Mouse (Mus musculus): Measurements from ENCODE around the gene Celsr3. TPM values are rescaled to one million over a fixed set of nuclear protein-coding genes. Genes with fewer than 3 reads are reported as not detected.
A peak's percentile ranks its signal among the peaks of the same experiment; 100 is the strongest.

Celsr3 gene
- polyA plus RNA-seq, 1 experiment from 2014 or later, result 0.08 TPM

DNA sequence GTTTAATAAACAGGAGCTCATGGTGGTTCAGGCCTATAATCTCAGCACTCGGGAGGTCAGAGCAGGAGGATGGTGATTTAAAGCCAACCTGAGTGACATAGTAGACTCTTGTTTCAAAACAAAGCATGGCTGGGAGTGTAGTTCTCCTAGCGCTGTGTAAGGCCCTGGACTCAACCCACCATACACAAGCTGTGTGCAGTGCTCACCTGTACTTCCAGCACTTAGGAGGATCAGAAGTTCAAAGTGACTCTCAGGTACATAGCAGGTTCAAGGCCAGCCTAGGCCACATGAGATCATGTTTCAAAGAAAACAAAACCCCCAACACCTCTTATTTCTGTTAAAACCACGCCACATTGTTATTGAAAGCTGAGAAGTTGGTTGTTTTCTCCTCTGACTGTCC is 37.4 kb upstream of the Celsr3 start:
- Histone ChIP-seq H3K9ac (no peak overlapping the region), H3K4me1 (replicated peaks) (peaks cover 67% of the 10 kb centered on the region), H3K4me3 (no peak overlapping the region), H3K4me2 (no peak overlapping the region), H3K27me3 (replicated peaks) (no peaks in the 10 kb centered on the region), H3K27ac (ENCODE audit: poor library complexity, severe bottlenecking) (no peak overlapping the region), H3K9me3 (replicated peaks) (no peaks in the 10 kb centered on the region), H3K36me3 (peaks cover 5% of the 10 kb centered on the region; the same call in 1 of the 2 replicates)
- 78% methylated on average over 3 of the region's 3 CpGs for WGBS
- ATAC-seq (ENCODE audit: insufficient number of reproducible peaks, low FRiP score), result no peak

- H3K36me3 ChIP-seq, result peaks cover 17% of the 10 kb centered on the region
- no peak for ATAC-seq (ENCODE audit: insufficient number of reproducible peaks, low FRiP score)
- no peaks in the 10 kb centered on the region for H3K27me3 ChIP-seq (replicated peaks)
- no peaks in the 10 kb centered on the region for H3K9me3 ChIP-seq (replicated peaks)
- H3K9ac ChIP-seq, result no peak overlapping the region
- H3K4me3 ChIP-seq, result no peak overlapping the region
- H3K27ac ChIP-seq (ENCODE audit: poor library complexity, severe bottlenecking), result no peak overlapping the region
- WGBS, result 51% methylated on average over 1 of the region's 1 CpGs
- peaks cover 85% of the 10 kb centered on the region for H3K4me1 ChIP-seq (replicated peaks)
- no peak overlapping the region for H3K4me2 ChIP-seq
These were observed 33.8 kb upstream of the Celsr3 start for GRCm38 (mm10) chr9:108792307-108792706.

GRCm38 (mm10) chr9:108792730-108793129 is 33.4 kb upstream of the Celsr3 start:
- Histone ChIP-seq H3K9ac (no peak overlapping the region), H3K4me1 (replicated peaks) (peaks cover 89% of the 10 kb centered on the region), H3K27me3 (replicated peaks) (no peaks in the 10 kb centered on the region), H3K4me2 (no peak overlapping the region), H3K36me3 (peaks cover 22% of the 10 kb centered on the region), H3K4me3 (no peak overlapping the region), H3K9me3 (replicated peaks) (no peaks in the 10 kb centered on the region), H3K27ac (ENCODE audit: poor library complexity, severe bottlenecking) (no peak overlapping the region)
- WGBS, result 57% methylated on average over 3 of the region's 3 CpGs
- ATAC-seq (ENCODE audit: insufficient number of reproducible peaks, low FRiP score), result no peak

DNA sequence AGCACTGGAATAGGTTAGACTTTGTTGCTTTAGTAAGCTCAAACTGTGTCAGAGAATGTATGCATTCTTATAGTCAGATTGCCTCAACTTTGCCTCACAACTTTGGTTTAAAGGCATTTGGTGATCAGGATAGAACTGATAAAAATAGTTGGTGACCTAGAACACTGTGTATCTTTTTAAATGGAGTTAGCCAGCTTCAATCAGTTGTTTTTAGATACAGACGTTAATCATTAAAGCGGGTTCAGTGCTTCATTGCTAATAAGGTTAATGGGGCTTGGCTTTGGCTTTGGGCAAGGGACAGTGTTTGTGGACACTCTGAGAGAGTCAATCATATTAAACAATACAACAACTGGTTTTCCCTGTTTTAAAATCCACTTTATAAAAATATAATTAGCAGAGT is 30.8 kb upstream of the Celsr3 start:
- no peak overlapping the region for H3K4me2 ChIP-seq
- no peaks in the 10 kb centered on the region for H3K9me3 ChIP-seq (replicated peaks)
- H3K27ac ChIP-seq (ENCODE audit: poor library complexity, severe bottlenecking), result no peak overlapping the region
- 74% methylated on average over 2 of the region's 2 CpGs for WGBS
- no peak for ATAC-seq (ENCODE audit: insufficient number of reproducible peaks, low FRiP score)
- H3K9ac ChIP-seq, result no peak overlapping the region
- H3K36me3 ChIP-seq, result peaks cover 42% of the 10 kb centered on the region
- H3K27me3 ChIP-seq (replicated peaks), result no peaks in the 10 kb centered on the region
- peaks cover 66% of the 10 kb centered on the region for H3K4me1 ChIP-seq (replicated peaks)
- H3K4me3 ChIP-seq, result no peak overlapping the region

DNA sequence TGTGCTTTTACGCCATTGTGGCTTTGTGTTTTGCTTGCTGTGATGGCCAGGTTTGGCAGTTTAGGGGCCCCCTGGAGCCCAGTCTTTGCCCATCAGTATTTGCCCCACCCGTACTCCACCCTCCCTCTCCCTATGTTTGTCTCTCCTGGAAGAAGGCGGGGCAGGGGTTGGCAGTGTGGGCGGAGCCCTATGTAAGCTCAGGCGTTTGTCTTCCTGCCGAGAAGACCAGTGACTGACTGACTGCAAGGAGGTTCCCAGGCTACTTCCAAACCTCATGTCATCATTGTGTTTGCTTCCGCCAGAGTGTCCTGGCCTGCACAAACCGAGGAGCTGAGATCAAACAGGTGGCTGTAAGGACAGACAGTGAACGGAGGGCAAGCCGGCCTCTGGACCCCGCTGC is 30.4 kb upstream of the Celsr3 start:
- ATAC-seq (ENCODE audit: insufficient number of reproducible peaks, low FRiP score), result peak; percentile 89
- H3K9me3 ChIP-seq (replicated peaks), result no peaks in the 10 kb centered on the region
- peak overlapping the region; percentile 63 for H3K27ac ChIP-seq (ENCODE audit: poor library complexity, severe bottlenecking)
- peak overlapping the region; percentile 35 for H3K4me2 ChIP-seq
- peaks cover 63% of the 10 kb centered on the region for H3K4me1 ChIP-seq (replicated peaks)
- H3K27me3 ChIP-seq (replicated peaks), result no peaks in the 10 kb centered on the region
- H3K36me3 ChIP-seq, result peaks cover 44% of the 10 kb centered on the region
- WGBS, result 40% methylated on average over 11 of the region's 11 CpGs
- peak overlapping the region; percentile 54 for H3K9ac ChIP-seq
- no peak overlapping the region for H3K4me3 ChIP-seq

- H3K36me3 ChIP-seq, result peaks cover 49% of the 10 kb centered on the region
- H3K4me3 ChIP-seq, result no peak overlapping the region
- no peak for ATAC-seq (ENCODE audit: insufficient number of reproducible peaks, low FRiP score)
- 67% methylated on average over 4 of the region's 4 CpGs for WGBS
- peaks cover 56% of the 10 kb centered on the region for H3K4me1 ChIP-seq (replicated peaks)
- no peaks in the 10 kb centered on the region for H3K27me3 ChIP-seq (replicated peaks)
- H3K4me2 ChIP-seq, result peak overlapping the region; percentile 35
- H3K9ac ChIP-seq, result peak overlapping the region; percentile 54
- no peaks in the 10 kb centered on the region for H3K9me3 ChIP-seq (replicated peaks)
- H3K27ac ChIP-seq (ENCODE audit: poor library complexity, severe bottlenecking), result peak overlapping the region; percentile 63
These were observed 29.7 kb upstream of the Celsr3 start for GRCm38 (mm10) chr9:108796351-108796981.

DNA sequence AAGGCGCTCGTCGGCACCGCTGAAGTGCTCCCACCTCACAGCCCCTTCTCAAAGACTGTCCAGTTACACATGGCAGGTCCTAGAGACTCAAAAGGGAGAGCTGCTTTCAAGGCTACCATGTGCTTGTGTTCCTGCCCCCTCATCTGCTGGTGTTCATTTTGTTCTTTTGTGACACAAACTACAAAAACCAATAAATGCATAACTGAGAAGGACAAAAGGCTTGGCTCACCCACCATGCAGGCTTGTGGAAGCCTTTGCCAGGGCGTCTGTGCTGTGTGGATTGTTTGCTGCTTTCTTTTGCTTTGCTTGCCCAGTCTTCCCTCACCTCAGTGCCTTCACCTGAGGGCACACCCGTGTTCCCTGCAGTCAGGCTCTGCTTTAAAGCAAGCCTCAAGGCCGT is 28.6 kb upstream of the Celsr3 start:
- H3K27me3 ChIP-seq (replicated peaks), result no peaks in the 10 kb centered on the region
- no peaks in the 10 kb centered on the region for H3K9me3 ChIP-seq (replicated peaks)
- H3K27ac ChIP-seq (ENCODE audit: poor library complexity, severe bottlenecking), result peak overlapping the region; percentile 63; the same call in 1 of the 2 replicates
- peaks cover 49% of the 10 kb centered on the region for H3K4me1 ChIP-seq (replicated peaks)
- H3K36me3 ChIP-seq, result peaks cover 58% of the 10 kb centered on the region
- no peak for ATAC-seq (ENCODE audit: insufficient number of reproducible peaks, low FRiP score)
- peak overlapping the region; percentile 42; the same call in 1 of the 2 replicates for H3K9ac ChIP-seq
- H3K4me3 ChIP-seq, result no peak overlapping the region
- no peak overlapping the region for H3K4me2 ChIP-seq
- 86% methylated on average over 7 of the region's 7 CpGs for WGBS

DNA sequence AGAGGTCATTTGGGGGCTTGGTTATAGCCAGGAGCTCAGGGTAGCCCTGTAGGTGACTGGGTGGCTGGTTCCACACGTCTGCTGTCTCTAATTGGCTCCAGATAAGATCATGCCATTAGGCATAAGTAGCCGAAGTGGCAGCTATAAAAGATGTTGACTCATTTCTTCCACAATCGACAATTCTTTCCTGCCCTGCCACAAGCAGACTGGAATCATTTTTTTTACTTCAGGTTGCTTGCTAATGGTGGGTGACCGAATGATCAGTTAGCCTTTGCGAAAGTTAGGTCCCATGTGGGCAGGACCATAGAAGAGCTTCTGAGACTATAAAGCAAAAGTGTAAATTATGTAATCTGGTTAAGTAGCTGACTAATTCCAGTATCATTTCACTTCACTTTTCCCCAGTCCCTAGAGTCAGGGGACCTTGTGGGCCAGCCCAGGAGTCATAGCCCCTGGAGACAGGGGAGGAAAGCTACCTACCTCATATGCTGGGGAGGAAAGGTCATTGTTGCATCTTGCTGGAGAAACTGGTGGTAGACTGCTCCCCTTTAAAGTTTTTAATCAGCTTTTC is 27.5 kb upstream of the Celsr3 start:
- Histone ChIP-seq H3K9me3 (replicated peaks) (no peaks in the 10 kb centered on the region), H3K4me3 (no peak overlapping the region), H3K9ac (no peak overlapping the region), H3K27me3 (replicated peaks) (no peaks in the 10 kb centered on the region), H3K4me1 (replicated peaks) (peaks cover 39% of the 10 kb centered on the region), H3K27ac (ENCODE audit: poor library complexity, severe bottlenecking) (no peak overlapping the region), H3K4me2 (no peak overlapping the region), H3K36me3 (peaks cover 63% of the 10 kb centered on the region)
- 78% methylated on average over 5 of the region's 5 CpGs for WGBS
- ATAC-seq (ENCODE audit: insufficient number of reproducible peaks, low FRiP score), result no peak

- H3K4me2 ChIP-seq, result no peak overlapping the region
- peaks cover 31% of the 10 kb centered on the region for H3K4me1 ChIP-seq (replicated peaks)
- H3K9me3 ChIP-seq (replicated peaks), result no peaks in the 10 kb centered on the region
- H3K9ac ChIP-seq, result no peak overlapping the region
- H3K4me3 ChIP-seq, result no peak overlapping the region
- WGBS, result 86% methylated on average over 3 of the region's 3 CpGs
- peaks cover 71% of the 10 kb centered on the region for H3K36me3 ChIP-seq
- no peak for ATAC-seq (ENCODE audit: insufficient number of reproducible peaks, low FRiP score)
- H3K27ac ChIP-seq (ENCODE audit: poor library complexity, severe bottlenecking), result no peak overlapping the region
- no peaks in the 10 kb centered on the region for H3K27me3 ChIP-seq (replicated peaks)
These were observed 26.6 kb upstream of the Celsr3 start for GRCm38 (mm10) chr9:108799564-108799963.

GRCm38 (mm10) chr9:108805768-108806167 is 20.4 kb upstream of the Celsr3 start:
- WGBS, result 76% methylated on average over 8 of the region's 8 CpGs
- no peak for ATAC-seq (ENCODE audit: insufficient number of reproducible peaks, low FRiP score)
- Histone ChIP-seq H3K4me3 (no peak overlapping the region), H3K9ac (no peak overlapping the region), H3K9me3 (replicated peaks) (no peaks in the 10 kb centered on the region), H3K27ac (ENCODE audit: poor library complexity, severe bottlenecking) (no peak overlapping the region), H3K27me3 (replicated peaks) (no peaks in the 10 kb centered on the region), H3K36me3 (peaks cover 57% of the 10 kb centered on the region), H3K4me1 (replicated peaks) (peaks cover 43% of the 10 kb centered on the region), H3K4me2 (no peak overlapping the region)

GRCm38 (mm10) chr9:108806379-108806778 is 19.7 kb upstream of the Celsr3 start:
- Histone ChIP-seq H3K4me1 (replicated peaks) (peaks cover 43% of the 10 kb centered on the region), H3K27ac (ENCODE audit: poor library complexity, severe bottlenecking) (0 out of 2 replicates have a peak overlapping the region, but pooled peaks have one; percentile 3), H3K36me3 (peaks cover 57% of the 10 kb centered on the region), H3K9me3 (replicated peaks) (no peaks in the 10 kb centered on the region), H3K4me3 (no peak overlapping the region), H3K27me3 (replicated peaks) (no peaks in the 10 kb centered on the region), H3K9ac (no peak overlapping the region), H3K4me2 (no peak overlapping the region)
- ATAC-seq (ENCODE audit: insufficient number of reproducible peaks, low FRiP score), result no peak

DNA sequence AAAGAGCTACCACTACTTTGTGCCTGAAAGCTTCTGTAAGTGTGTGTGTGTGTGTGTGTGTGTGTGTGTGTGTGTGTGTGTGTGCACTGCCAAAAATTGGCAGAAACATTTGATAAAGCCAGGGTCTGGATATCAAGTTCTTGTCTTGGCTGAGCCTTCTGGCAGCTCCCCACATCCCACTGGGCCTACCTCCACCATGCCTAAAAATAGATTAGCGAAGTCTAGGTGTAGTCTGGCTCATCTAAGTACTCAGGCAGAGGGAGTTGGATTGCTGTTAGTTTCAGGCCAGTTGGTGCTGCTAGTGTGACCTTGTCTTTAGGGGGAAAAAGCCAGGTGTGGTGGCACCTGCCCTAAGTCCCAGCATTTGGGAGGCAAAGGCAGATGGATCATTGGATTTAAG is 19.3 kb upstream of the Celsr3 start:
- Histone ChIP-seq H3K36me3 (peaks cover 57% of the 10 kb centered on the region), H3K4me3 (no peak overlapping the region), H3K9me3 (replicated peaks) (no peaks in the 10 kb centered on the region), H3K27ac (ENCODE audit: poor library complexity, severe bottlenecking) (peak overlapping the region; percentile 3; the same call in 1 of the 2 replicates), H3K9ac (no peak overlapping the region), H3K27me3 (replicated peaks) (no peaks in the 10 kb centered on the region), H3K4me1 (replicated peaks) (peaks cover 43% of the 10 kb centered on the region), H3K4me2 (no peak overlapping the region)
- 70% methylated on average over 1 of the region's 1 CpGs for WGBS
- ATAC-seq (ENCODE audit: insufficient number of reproducible peaks, low FRiP score), result no peak

All from heart, embryonic 12.5 days (tissue).